Comparison of ENCODE assay signal across 26 mouse cellular contexts in genomic region chr10:63851946-63852345, GRCm38 (mm10).
DNase-seq lines count a peak whose midpoint lies in the region; ATAC-seq and TF ChIP-seq lines count a peak whose summit lies in the region.
"Had no signal": no experiment of that assay in that cellular context is flagged by ENCODE, and none has a peak within 500 bp of the region (broad histone marks: within the 10 kb centered on the region; RNA-seq: fewer than 3 reads in every experiment).

No protein-coding gene starts in this region.

- no peaks in the 10 kb centered on the region for H3K36me3 ChIP-seq in kidney, embryonic 16.5 days (ENCODE audit: insufficient read depth, low read length)
- H3K36me3 ChIP-seq: embryonic facial prominence, embryonic 12.5 days; embryonic facial prominence, embryonic 15.5 days; G1E; hindbrain, embryonic 12.5 days; hindbrain, embryonic 15.5 days had no signal

- no peaks in the 10 kb centered on the region for H3K27me3 ChIP-seq in kidney, embryonic 16.5 days (ENCODE audit: insufficient read depth, low read length)
- H3K27me3 ChIP-seq in Patski = no peaks in the 10 kb centered on the region
- H3K27me3 ChIP-seq: CH12.LX; embryonic facial prominence, embryonic 12.5 days; embryonic facial prominence, embryonic 15.5 days; hindbrain, embryonic 12.5 days; hindbrain, embryonic 15.5 days had no signal

- H3K4me1 ChIP-seq in kidney, embryonic 16.5 days (ENCODE audit: insufficient read depth, low read length) = no peaks in the 10 kb centered on the region
- H3K4me1 ChIP-seq: embryonic facial prominence, embryonic 12.5 days; embryonic facial prominence, embryonic 15.5 days; hindbrain, embryonic 12.5 days; hindbrain, embryonic 15.5 days had no signal

- peak; percentile 3 for DNase-seq in kidney, adult 9 months
- no peak for DNase-seq in kidney, adult 18-20 months
- DNase-seq in kidney, postnatal 10 days = no peak
- peak; percentile 17 for DNase-seq in Patski (ENCODE audit: low read depth, low spot score)
- peak; percentile 8 to 21 for DNase-seq in kidney, postnatal 4 days
- DNase-seq in layer of hippocampus, postnatal 25 days (ENCODE audit: extremely low spot score in 1 of 2, low spot score in 1 of 2) = no peak
- DNase-seq: adrenal gland, adult 8-10 months; adrenal gland, postnatal 36 days; B cell, adult 2 months; cerebellum, adult 11 months; cerebellum, adult 2 months; cerebellum, adult 9-11 months; cerebellum, postnatal 25 days; forebrain, postnatal 0 days; gastrocnemius, adult 2 months; gastrocnemius, postnatal 14 days; heart, adult 11 months had no signal

- in situ Hi-C loops in Patski (cut with MboI; ENCODE audit: low pct_unique_long_range_greater_than_20kb) = no loop called here

- TF ChIP-seq CTCF in Patski (IDR thresholded peaks at IDR 0.05) = no peak

- no peak overlapping the region for H3K27ac ChIP-seq in kidney, embryonic 16.5 days (ENCODE audit: low read length)
- H3K27ac ChIP-seq: embryonic facial prominence, embryonic 12.5 days; embryonic facial prominence, embryonic 15.5 days; gastrocnemius, adult 2 months; hindbrain, embryonic 12.5 days; hindbrain, embryonic 15.5 days had no signal

- peak; percentile 91 for ATAC-seq in kidney, embryonic 16.5 days (ENCODE audit: low FRiP score, low TSS enrichment)
- peak; percentile 39 for ATAC-seq in Patski
- ATAC-seq: forebrain, embryonic 14.5 days; forebrain, postnatal 0 days had no signal

- WGBS in kidney, embryonic 16.5 days = 49% methylated on average over 4 of the region's 4 CpGs

- CTCF ChIA-PET in Patski (lab: Charles Lee) = interaction anchor here (1.4 kb wide), 1 partner anchor 17 kb away, joined by 4 read pairs; no protein-coding TSS in a partner anchor

- H3K4me2 ChIP-seq in kidney, embryonic 16.5 days (replicated peaks; ENCODE audit: low read depth, low read length) = no peak overlapping the region
- H3K4me2 ChIP-seq: embryonic facial prominence, embryonic 12.5 days; embryonic facial prominence, embryonic 15.5 days; heart, embryonic 11.5 days; hindbrain, embryonic 12.5 days; hindbrain, embryonic 15.5 days had no signal

- H3K9me3 ChIP-seq in kidney, embryonic 16.5 days (ENCODE audit: low read length) = no peaks in the 10 kb centered on the region
- H3K9me3 ChIP-seq: embryonic facial prominence, embryonic 12.5 days; embryonic facial prominence, embryonic 15.5 days; hindbrain, embryonic 12.5 days; hindbrain, embryonic 15.5 days had no signal

- H3K4me3 ChIP-seq in kidney, embryonic 16.5 days (ENCODE audit: low read length) = no peak overlapping the region
- H3K4me3 ChIP-seq: embryonic facial prominence, embryonic 12.5 days; embryonic facial prominence, embryonic 15.5 days; gastrocnemius, adult 2 months; hindbrain, embryonic 12.5 days; hindbrain, embryonic 15.5 days had no signal

- POLR2A ChIA-PET in Patski (lab: Charles Lee) = no interaction called here

- no peak overlapping the region for H3K9ac ChIP-seq in kidney, embryonic 16.5 days (replicated peaks; ENCODE audit: low read length)
- H3K9ac ChIP-seq: embryonic facial prominence, embryonic 12.5 days; embryonic facial prominence, embryonic 15.5 days; forebrain, postnatal 0 days; hindbrain, embryonic 12.5 days; hindbrain, embryonic 15.5 days had no signal

Comparison
In these comparisons a context has a peak if more than half of its experiments do, and no peak if none do; other contexts are left out.
1. DNase-seq: peak in kidney, adult 9 months (single experiment), Patski (single experiment) and kidney, postnatal 4 days (2 of 2); none in kidney, adult 18-20 months (single experiment), kidney, postnatal 10 days (single experiment) and layer of hippocampus, postnatal 25 days (0 of 2).